In the genomic region with DNA sequence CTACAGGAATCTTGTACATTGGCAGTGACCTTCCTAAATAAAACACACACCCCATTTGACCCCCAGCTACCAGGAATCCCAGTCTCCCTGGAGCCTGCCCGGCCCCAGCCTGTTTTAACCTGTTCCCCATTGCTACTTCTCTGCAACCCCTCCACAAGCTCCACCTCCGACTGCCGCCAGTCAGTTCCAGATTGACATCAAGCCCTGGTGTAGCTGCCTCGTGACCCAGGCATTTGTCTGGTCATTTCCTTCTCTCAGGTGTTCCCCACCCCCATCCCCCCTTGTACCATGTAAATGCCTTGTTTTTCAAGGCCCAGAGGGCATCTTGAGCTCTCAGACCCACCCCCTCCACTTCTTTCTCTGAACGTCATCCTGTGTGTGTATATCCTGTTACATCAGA, we compare ENCODE assay signal across 20 mouse cellular contexts.
DNase-seq lines count a peak whose midpoint lies in the region; ATAC-seq lines count a peak whose summit lies in the region.
"Had no signal": no experiment of that assay in that cellular context is flagged by ENCODE, and none has a peak within 500 bp of the region (broad histone marks: within the 10 kb centered on the region; RNA-seq: fewer than 3 reads in every experiment).

No protein-coding gene starts in this region.

- WGBS in midbrain, embryonic 11.5 days = 61% methylated on average over 5 of the region's 5 CpGs
- WGBS in midbrain, embryonic 16.5 days = 60% methylated on average over 5 of the region's 5 CpGs
- WGBS in embryonic facial prominence, embryonic 12.5 days = 28% methylated on average over 5 of the region's 5 CpGs

- H3K4me1 ChIP-seq in midbrain, embryonic 11.5 days (ENCODE audit: control insufficient read depth, insufficient read depth, low read length) = peaks cover 4% of the 10 kb centered on the region
- H3K4me1 ChIP-seq in midbrain, embryonic 16.5 days (ENCODE audit: control insufficient read depth, insufficient read depth, low read length) = peaks cover 4% of the 10 kb centered on the region
- peaks cover 11% of the 10 kb centered on the region for H3K4me1 ChIP-seq in embryonic facial prominence, embryonic 12.5 days

- H3K9ac ChIP-seq in midbrain, embryonic 11.5 days (ENCODE audit: low read length) = no peak overlapping the region
- H3K9ac ChIP-seq in midbrain, embryonic 16.5 days (ENCODE audit: low read depth, low read length) = no peak overlapping the region
- H3K9ac ChIP-seq in embryonic facial prominence, embryonic 12.5 days = no peak overlapping the region; the same call in 1 of the 2 replicates
- H3K9ac ChIP-seq: lung, embryonic 14.5 days; neural tube, embryonic 13.5 days had no signal

- H3K27me3 ChIP-seq in midbrain, embryonic 11.5 days (ENCODE audit: control insufficient read depth, insufficient read depth, low read length) = no peaks in the 10 kb centered on the region
- H3K27me3 ChIP-seq in midbrain, embryonic 16.5 days (ENCODE audit: control insufficient read depth, insufficient read depth, low read depth, low read length) = no peaks in the 10 kb centered on the region
- no peaks in the 10 kb centered on the region for H3K27me3 ChIP-seq in embryonic facial prominence, embryonic 12.5 days
- H3K27me3 ChIP-seq: neural tube, embryonic 13.5 days had no signal

- ATAC-seq in midbrain, embryonic 11.5 days (ENCODE audit: low FRiP score) = 0 out of 2 replicates have a peak, but pooled peaks have one; percentile 30
- no peak for ATAC-seq in midbrain, embryonic 16.5 days
- ATAC-seq in embryonic facial prominence, embryonic 12.5 days (ENCODE audit: insufficient number of reproducible peaks, insufficient read depth, low FRiP score, low TSS enrichment) = no peak
- no peak for ATAC-seq in frontal cortex, adult (ENCODE audit: low TSS enrichment)
- ATAC-seq: activated CD4-positive, CD25-positive, alpha-beta regulatory T cell, adult 4 months had no signal

- H3K4me3 ChIP-seq in midbrain, embryonic 11.5 days (ENCODE audit: low read depth, low read length) = no peak overlapping the region
- H3K4me3 ChIP-seq in midbrain, embryonic 16.5 days (ENCODE audit: low read depth, low read length) = no peak overlapping the region
- H3K4me3 ChIP-seq in embryonic facial prominence, embryonic 12.5 days = no peak overlapping the region
- H3K4me3 ChIP-seq: limb, embryonic 10.5 days; neural tube, embryonic 13.5 days had no signal

- DNase-seq in midbrain, embryonic 11.5 days (ENCODE audit: low spot score, missing footprints) = no peak
- peak; percentile 98 for DNase-seq in ES-CJ7 (ENCODE audit: low read depth, low spot score)
- DNase-seq in kidney, postnatal 14 days = peak; percentile 32
- no peak for DNase-seq in left cerebral cortex, postnatal 36 days (ENCODE audit: low spot score in 2 of 2)
- DNase-seq in thymus, adult 18-20 months = no peak
- DNase-seq: adrenal gland, postnatal 14 days; cerebellum, adult 11-12 months; layer of hippocampus, postnatal 36 days; lung, embryonic 14.5 days; right cerebral cortex, postnatal 14 days; thymus, postnatal 25 days had no signal

- H3K36me3 ChIP-seq in midbrain, embryonic 11.5 days (ENCODE audit: control insufficient read depth, insufficient read depth, low read length) = no peaks in the 10 kb centered on the region
- no peaks in the 10 kb centered on the region for H3K36me3 ChIP-seq in midbrain, embryonic 16.5 days (ENCODE audit: control insufficient read depth, insufficient read depth, low read length)
- no peaks in the 10 kb centered on the region for H3K36me3 ChIP-seq in embryonic facial prominence, embryonic 12.5 days

- H3K4me2 ChIP-seq in midbrain, embryonic 11.5 days = no peak overlapping the region
- H3K4me2 ChIP-seq in midbrain, embryonic 16.5 days (ENCODE audit: low read length) = no peak overlapping the region
- no peak overlapping the region for H3K4me2 ChIP-seq in embryonic facial prominence, embryonic 12.5 days (replicated peaks)
- H3K4me2 ChIP-seq: heart, embryonic 11.5 days; liver, embryonic 11.5 days; lung, embryonic 14.5 days; neural tube, embryonic 13.5 days had no signal

- no peak overlapping the region for H3K27ac ChIP-seq in midbrain, embryonic 11.5 days (ENCODE audit: low read depth, low read length)
- no peak overlapping the region for H3K27ac ChIP-seq in midbrain, embryonic 16.5 days (ENCODE audit: low read length)
- peak overlapping the region; percentile 46; the same call in 1 of the 2 replicates for H3K27ac ChIP-seq in embryonic facial prominence, embryonic 12.5 days
- H3K27ac ChIP-seq: limb, embryonic 10.5 days; macrophage; neural tube, embryonic 13.5 days had no signal

- intact Hi-C loops in left cerebral cortex, postnatal 36 days (cut with DNase I) = no loop called here

- H3K9me3 ChIP-seq in midbrain, embryonic 11.5 days (ENCODE audit: control insufficient read depth, low read length) = no peaks in the 10 kb centered on the region
- no peaks in the 10 kb centered on the region for H3K9me3 ChIP-seq in midbrain, embryonic 16.5 days (replicated peaks; ENCODE audit: control insufficient read depth, low read length, poor library complexity, severe bottlenecking)
- no peaks in the 10 kb centered on the region for H3K9me3 ChIP-seq in embryonic facial prominence, embryonic 12.5 days
- H3K9me3 ChIP-seq: limb, embryonic 10.5 days; neural tube, embryonic 13.5 days had no signal

Comparison
In these comparisons a context has a peak if more than half of its experiments do, and no peak if none do; other contexts are left out.
1. DNase-seq: peak in ES-CJ7 (single experiment) and kidney, postnatal 14 days (single experiment); none in midbrain, embryonic 11.5 days (single experiment), left cerebral cortex, postnatal 36 days (0 of 2) and thymus, adult 18-20 months (0 of 2).